In genomic region chr4:105312643-105313042, GRCm38 (mm10) we compare ENCODE assay signal across 23 mouse cellular contexts.
DNase-seq lines count a peak whose midpoint lies in the region; ATAC-seq and TF ChIP-seq lines count a peak whose summit lies in the region.
"Had no signal": no experiment of that assay in that cellular context is flagged by ENCODE, and none has a peak within 500 bp of the region (broad histone marks: within the 10 kb centered on the region; RNA-seq: fewer than 3 reads in every experiment).

No protein-coding gene starts in this region.

- intact Hi-C loops in gastrocnemius, adult 2 months (cut with DNase I) = loop anchor here (10.0 kb wide), 1 partner anchor 88 kb away; no protein-coding TSS in a partner anchor

- H3K36me3 ChIP-seq in hindbrain, embryonic 10.5 days = no peaks in the 10 kb centered on the region
- no peaks in the 10 kb centered on the region for H3K36me3 ChIP-seq in hindbrain, postnatal 0 days (ENCODE audit: insufficient read depth, low read length)
- no peaks in the 10 kb centered on the region for H3K36me3 ChIP-seq in kidney, postnatal 0 days (ENCODE audit: insufficient read depth, low read length)
- H3K36me3 ChIP-seq: embryonic facial prominence, embryonic 15.5 days; forebrain, embryonic 12.5 days; forebrain, embryonic 15.5 days; heart, embryonic 12.5 days; heart, embryonic 15.5 days; hindbrain, embryonic 12.5 days; hindbrain, embryonic 15.5 days; intestine, embryonic 15.5 days had no signal

- no peak for DNase-seq in gastrocnemius, adult 2 months
- DNase-seq in gastrocnemius, postnatal 10 days = no peak
- no peak for DNase-seq in hindbrain, embryonic 10.5 days (ENCODE audit: low spot score)
- DNase-seq in hindbrain, postnatal 0 days (ENCODE audit: low spot score) = no peak
- DNase-seq in kidney, postnatal 0 days (ENCODE audit: low spot score) = no peak
- no peak for DNase-seq in kidney, postnatal 14 days
- no peak for DNase-seq in right cerebral cortex, postnatal 4 days
- DNase-seq: cerebellum, adult 11-12 months; cerebellum, adult 8-10 months; cerebellum, postnatal 10 days; cerebellum, postnatal 36 days; embryo, embryonic 11 days; gastrocnemius, postnatal 25 days had no signal

- 76% methylated on average over 7 of the region's 7 CpGs for WGBS in hindbrain, embryonic 10.5 days
- WGBS in hindbrain, postnatal 0 days = 71% methylated on average over 7 of the region's 7 CpGs
- WGBS in kidney, postnatal 0 days = 73% methylated on average over 7 of the region's 7 CpGs

- H3K27me3 ChIP-seq in hindbrain, embryonic 10.5 days (ENCODE audit: insufficient read depth, poor library complexity, severe bottlenecking) = no peaks in the 10 kb centered on the region
- no peaks in the 10 kb centered on the region for H3K27me3 ChIP-seq in hindbrain, postnatal 0 days (ENCODE audit: insufficient read depth, low read length)
- H3K27me3 ChIP-seq in kidney, postnatal 0 days (ENCODE audit: insufficient read depth, low read length) = no peaks in the 10 kb centered on the region
- H3K27me3 ChIP-seq: embryonic facial prominence, embryonic 15.5 days; forebrain, embryonic 12.5 days; forebrain, embryonic 15.5 days; heart, embryonic 12.5 days; heart, embryonic 15.5 days; hindbrain, embryonic 12.5 days; hindbrain, embryonic 15.5 days; intestine, embryonic 15.5 days had no signal

- no peaks in the 10 kb centered on the region for H3K9me3 ChIP-seq in hindbrain, embryonic 10.5 days
- no peaks in the 10 kb centered on the region for H3K9me3 ChIP-seq in hindbrain, postnatal 0 days (ENCODE audit: low read length)
- H3K9me3 ChIP-seq in kidney, postnatal 0 days (replicated peaks; ENCODE audit: low read length) = no peaks in the 10 kb centered on the region
- H3K9me3 ChIP-seq: embryonic facial prominence, embryonic 15.5 days; forebrain, embryonic 12.5 days; forebrain, embryonic 15.5 days; heart, embryonic 15.5 days; hindbrain, embryonic 12.5 days; hindbrain, embryonic 15.5 days; intestine, embryonic 15.5 days had no signal

- H3K9ac ChIP-seq in hindbrain, postnatal 0 days (replicated peaks; ENCODE audit: low read length) = no peak overlapping the region
- H3K9ac ChIP-seq in kidney, postnatal 0 days (ENCODE audit: low read depth, low read length) = no peak overlapping the region
- H3K9ac ChIP-seq: embryonic facial prominence, embryonic 15.5 days; forebrain, embryonic 12.5 days; forebrain, embryonic 15.5 days; heart, embryonic 12.5 days; heart, embryonic 15.5 days; hindbrain, embryonic 12.5 days; hindbrain, embryonic 15.5 days; intestine, embryonic 15.5 days had no signal

- peaks cover 9% of the 10 kb centered on the region for H3K4me1 ChIP-seq in hindbrain, embryonic 10.5 days (replicated peaks)
- no peaks in the 10 kb centered on the region for H3K4me1 ChIP-seq in hindbrain, postnatal 0 days (ENCODE audit: insufficient read depth, low read length)
- no peaks in the 10 kb centered on the region for H3K4me1 ChIP-seq in kidney, postnatal 0 days (replicated peaks; ENCODE audit: insufficient read depth, low read length)
- peaks cover 20% of the 10 kb centered on the region for H3K4me1 ChIP-seq in brown adipose tissue, adult 24 weeks (ENCODE audit: control insufficient read depth, insufficient read depth, insufficient read length, low read length)
- H3K4me1 ChIP-seq: embryonic facial prominence, embryonic 15.5 days; forebrain, embryonic 12.5 days; forebrain, embryonic 15.5 days; hindbrain, embryonic 12.5 days; hindbrain, embryonic 15.5 days; intestine, embryonic 15.5 days had no signal

- H3K27ac ChIP-seq in gastrocnemius, adult 2 months = peak overlapping the region; percentile 69
- peak overlapping the region; percentile 35; the same call in 1 of the 2 replicates for H3K27ac ChIP-seq in hindbrain, embryonic 10.5 days
- H3K27ac ChIP-seq in hindbrain, postnatal 0 days = no peak overlapping the region
- H3K27ac ChIP-seq in kidney, postnatal 0 days = 0 out of 2 replicates have a peak overlapping the region, but pooled peaks have one; percentile 8
- peak overlapping the region; percentile 77 for H3K27ac ChIP-seq in brown adipose tissue, adult 24 weeks (replicated peaks; ENCODE audit: low read depth, low read length)
- H3K27ac ChIP-seq: embryonic facial prominence, embryonic 15.5 days; forebrain, embryonic 12.5 days; forebrain, embryonic 15.5 days; hindbrain, embryonic 12.5 days; hindbrain, embryonic 15.5 days; intestine, embryonic 15.5 days had no signal

- no peak for ATAC-seq in hindbrain, postnatal 0 days
- ATAC-seq in kidney, postnatal 0 days (replicated peaks; ENCODE audit: low FRiP score, low read depth) = no peak
- ATAC-seq: CD4-positive, CD25-positive, alpha-beta regulatory T cell, adult 4 months; forebrain, embryonic 15.5 days; intestine, embryonic 15.5 days had no signal

- H3K4me2 ChIP-seq in hindbrain, postnatal 0 days (ENCODE audit: low read depth, low read length) = no peak overlapping the region
- H3K4me2 ChIP-seq in kidney, postnatal 0 days (ENCODE audit: low read length) = no peak overlapping the region
- H3K4me2 ChIP-seq: embryonic facial prominence, embryonic 15.5 days; forebrain, embryonic 12.5 days; forebrain, embryonic 15.5 days; heart, embryonic 15.5 days; hindbrain, embryonic 12.5 days; hindbrain, embryonic 15.5 days; intestine, embryonic 15.5 days had no signal

- no peak overlapping the region for H3K4me3 ChIP-seq in gastrocnemius, adult 2 months
- H3K4me3 ChIP-seq in hindbrain, embryonic 10.5 days = no peak overlapping the region
- H3K4me3 ChIP-seq in hindbrain, postnatal 0 days (ENCODE audit: low read length) = no peak overlapping the region
- no peak overlapping the region for H3K4me3 ChIP-seq in kidney, postnatal 0 days (replicated peaks; ENCODE audit: low read depth, low read length)
- no peak overlapping the region for H3K4me3 ChIP-seq in brown adipose tissue, adult 24 weeks (ENCODE audit: insufficient read depth, low read depth, low read length)
- H3K4me3 ChIP-seq: embryonic facial prominence, embryonic 15.5 days; forebrain, embryonic 12.5 days; forebrain, embryonic 15.5 days; heart, embryonic 12.5 days; heart, embryonic 15.5 days; hindbrain, embryonic 12.5 days; hindbrain, embryonic 15.5 days; intestine, embryonic 15.5 days had no signal

- no peak for TF ChIP-seq CTCF in gastrocnemius, adult 2 months (IDR thresholded peaks at IDR 0.05)
- TF ChIP-seq CTCF in hindbrain, postnatal 0 days (IDR thresholded peaks at IDR 0.05; ENCODE audit: low read depth) = no peak
- no peak for TF ChIP-seq CTCF in kidney, postnatal 0 days (IDR thresholded peaks at IDR 0.05; ENCODE audit: low read depth)
